Mouse (Mus musculus) right cerebral cortex, postnatal 4 days (tissue): Measurements from ENCODE around the gene Slc35g2.

Source experiments
- DNase-seq: peaks from one replicate; pipeline ENCODE4 v3.0.0-alpha.2; 2022

Slc35g2 gene

DNA sequence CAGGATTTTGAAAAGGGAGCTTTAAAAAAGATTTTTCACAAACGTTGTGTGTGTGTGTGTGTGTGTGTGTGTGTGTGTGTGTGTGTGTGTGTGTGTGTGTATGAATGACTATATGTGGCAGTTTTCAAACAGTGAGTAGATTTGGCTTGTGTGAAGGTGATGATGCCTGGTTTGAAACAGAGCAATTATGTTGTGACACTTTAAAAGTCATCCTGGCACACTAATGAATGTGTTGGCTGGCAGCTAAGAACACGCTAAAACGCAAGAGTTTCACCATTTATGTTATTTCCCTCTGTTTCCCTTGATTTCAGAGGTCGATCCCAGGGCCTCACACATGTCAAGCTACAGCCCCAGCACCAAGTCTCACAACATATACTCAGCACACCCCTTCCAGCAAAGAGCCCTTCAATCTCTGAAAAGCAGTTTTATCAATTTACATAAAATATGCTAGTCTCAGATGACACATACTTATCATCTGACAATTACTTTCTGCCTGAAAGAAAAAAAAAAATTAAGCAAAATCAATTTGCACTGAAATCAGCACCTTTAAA lies 12.8 kb downstream of the Slc35g2 start:
- DNase-seq = no peak

- DNase-seq = no peak
Measured at GRCm38 (mm10) chr9:100555686-100556085, 15.2 kb downstream of the Slc35g2 start.

DNA sequence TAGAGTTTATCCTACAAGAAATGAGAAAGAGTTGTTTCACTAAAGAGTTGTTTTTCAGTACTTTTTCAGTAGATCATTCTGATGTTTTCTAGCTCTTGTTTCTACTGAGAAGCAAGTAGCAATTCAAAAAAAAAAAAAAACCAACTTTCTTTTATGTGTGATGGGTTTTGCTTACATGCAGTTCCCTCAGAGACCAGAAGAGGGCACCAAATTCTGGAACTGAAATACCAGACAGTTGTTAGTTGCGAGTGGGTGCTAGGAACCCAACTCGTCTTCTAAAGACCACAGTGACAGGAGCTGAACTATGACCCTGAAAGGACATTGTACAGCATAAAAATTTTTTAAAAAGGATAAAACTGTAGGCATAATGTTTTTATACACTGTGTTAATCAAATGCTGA lies 22.6 kb downstream of the Slc35g2 start:
- peak; percentile 25 for DNase-seq

- DNase-seq = no peak
Measured at GRCm38 (mm10) chr9:100546594-100546910, 24.3 kb downstream of the Slc35g2 start.

GRCm38 (mm10) chr9:100545715-100546593 lies 24.9 kb downstream of the Slc35g2 start, which contains the start of gene Nck1:
Gene Nck1, minus strand, starts transcription at chr9:100546134.
- DNase-seq = peak; percentile 98

DNA sequence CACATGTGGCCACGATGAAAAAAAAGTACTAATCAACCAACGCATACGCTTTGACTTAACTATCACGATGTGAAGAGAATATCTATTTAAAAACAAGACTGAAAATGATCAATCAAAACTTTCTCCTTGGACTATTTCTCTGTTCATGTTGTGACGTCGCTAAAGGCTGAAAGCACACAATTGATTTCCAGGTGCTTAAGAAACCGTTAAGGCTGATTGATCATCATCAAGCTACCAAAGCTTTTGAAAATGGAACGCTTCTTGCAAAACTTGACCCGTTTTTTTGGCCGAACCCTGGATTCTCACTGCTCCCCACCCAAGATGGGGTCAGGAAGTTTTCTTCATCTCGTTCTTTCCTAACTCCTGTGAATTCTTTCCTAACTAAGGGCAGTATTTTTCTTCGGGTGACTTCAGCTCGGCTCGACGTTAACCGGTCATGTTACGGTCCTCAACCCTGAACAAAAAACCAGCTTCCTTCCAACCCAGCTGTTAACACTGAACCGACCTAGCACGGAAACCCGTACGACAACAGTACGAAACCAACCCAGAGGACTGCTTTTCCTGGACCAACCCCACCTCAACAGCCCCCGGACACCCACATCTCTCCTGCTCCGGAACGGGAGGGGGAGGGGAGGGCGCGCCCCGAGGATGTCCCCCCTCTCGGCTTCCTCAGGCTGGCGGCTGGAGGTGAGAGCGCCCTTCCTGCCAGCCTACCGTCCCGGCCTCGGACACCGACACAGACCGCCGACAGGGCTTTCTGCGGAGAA lies 25.8 kb downstream of the Slc35g2 start:
- peak; percentile 50 for DNase-seq

DNA sequence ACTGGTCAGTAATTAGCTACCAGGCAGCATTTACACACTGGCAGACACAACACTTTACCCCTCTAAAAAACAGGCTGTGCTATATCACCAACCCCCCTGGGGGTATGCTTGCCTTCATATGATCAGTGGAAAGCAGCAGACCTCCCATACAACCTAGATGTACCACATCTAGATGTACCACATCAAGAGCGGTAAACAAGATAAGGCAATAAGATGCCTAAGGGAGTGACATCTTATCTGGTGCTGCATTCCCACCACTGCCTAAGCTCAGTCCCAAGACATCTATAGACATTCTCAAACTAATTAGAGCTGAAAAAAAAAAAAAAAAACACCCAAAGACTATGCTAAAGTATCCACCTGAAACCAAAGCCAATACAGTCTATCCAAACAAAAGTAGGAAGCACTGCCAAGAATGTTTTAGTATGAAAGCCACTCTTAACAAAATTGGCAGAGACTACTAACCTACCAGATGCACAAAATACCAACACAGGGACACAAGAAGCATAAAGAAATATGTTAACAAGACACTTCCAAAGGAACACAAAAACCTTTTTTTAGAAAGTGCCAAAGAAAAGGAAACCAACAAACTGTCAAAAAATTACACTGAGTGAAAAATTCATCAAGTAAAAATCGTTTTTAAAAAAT lies 35.1 kb downstream of the Slc35g2 start:
- DNase-seq = no peak

DNA sequence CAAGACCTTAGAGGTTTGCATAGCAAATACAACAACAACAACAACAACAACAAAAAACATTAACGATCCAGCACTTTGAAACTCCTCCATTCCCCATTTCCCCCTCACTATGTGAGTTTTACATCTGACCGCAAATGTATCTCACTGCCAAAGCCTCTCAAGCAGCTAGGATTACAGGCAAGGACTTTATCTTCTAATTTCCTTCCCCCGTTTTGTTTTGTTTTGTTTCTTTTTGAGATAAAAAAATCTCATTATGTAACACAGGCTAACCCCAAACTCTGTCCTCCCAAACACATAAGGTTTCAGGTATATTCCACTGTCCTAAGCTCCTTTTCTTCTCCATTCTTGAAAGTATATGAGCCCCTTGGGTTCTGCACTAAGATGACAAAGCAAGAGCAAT lies 36.2 kb downstream of the Slc35g2 start:
- no peak for DNase-seq

- DNase-seq = no peak
Measured at GRCm38 (mm10) chr9:100532847-100533505, 37.9 kb downstream of the Slc35g2 start.

GRCm38 (mm10) chr9:100531296-100531695 lies 39.6 kb downstream of the Slc35g2 start:
- no peak for DNase-seq

GRCm38 (mm10) chr9:100525225-100525624 lies 45.7 kb downstream of the Slc35g2 start:
- no peak for DNase-seq

- DNase-seq = no peak
Measured at GRCm38 (mm10) chr9:100522029-100522428, 48.9 kb downstream of the Slc35g2 start.

GRCm38 (mm10) chr9:100520586-100520985 lies 50.3 kb downstream of the Slc35g2 start:
- DNase-seq = peak; percentile 30

GRCm38 (mm10) chr9:100520012-100520411 lies 50.9 kb downstream of the Slc35g2 start:
- DNase-seq = no peak

DNA sequence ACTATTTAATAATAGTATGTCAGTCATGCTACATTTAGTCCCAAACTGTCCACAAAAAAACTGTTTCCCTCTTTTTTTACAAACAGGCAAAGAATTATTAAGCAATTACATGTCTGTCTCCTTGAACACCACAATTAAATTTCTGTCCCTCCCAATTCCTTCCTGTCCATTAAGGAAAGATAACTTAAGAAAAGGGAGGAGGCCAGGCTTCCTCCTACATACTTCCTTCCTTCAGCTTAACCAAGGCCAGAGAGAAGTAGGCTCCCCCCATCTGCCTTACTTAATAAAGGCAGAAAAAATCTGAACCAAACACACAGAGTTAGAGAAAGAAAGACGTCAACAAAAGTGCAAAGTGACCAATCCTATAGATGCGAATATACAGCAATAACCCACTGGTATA lies 63.3 kb downstream of the Slc35g2 start:
- no peak for DNase-seq

DNA sequence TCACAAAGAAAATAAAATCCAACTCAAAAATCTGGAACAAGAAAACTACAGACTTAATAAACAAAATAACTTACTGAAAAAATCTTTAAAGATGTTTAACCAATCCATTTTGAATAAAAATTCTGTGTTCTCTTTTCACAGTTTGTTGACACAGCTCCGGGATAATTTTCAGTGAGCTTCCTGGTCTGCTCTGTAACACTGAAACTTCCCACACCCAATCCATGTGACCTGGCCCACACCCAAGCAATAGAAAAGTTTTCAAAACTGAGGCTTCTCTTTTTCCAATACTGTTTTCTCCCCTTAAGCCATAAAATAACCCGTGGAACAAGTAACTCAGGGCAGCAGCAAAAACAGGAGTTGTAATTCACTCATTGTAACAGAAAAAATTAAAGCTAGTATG lies 64.2 kb downstream of the Slc35g2 start:
- DNase-seq = no peak

GRCm38 (mm10) chr9:100505498-100505897 lies 65.4 kb downstream of the Slc35g2 start:
- no peak for DNase-seq
